In genomic region chr3:152166699-152167451, GRCm38 (mm10) we compare ENCODE assay signal across 8 mouse cellular contexts. TPM values are rescaled to one million over a fixed set of nuclear protein-coding genes. Genes with fewer than 3 reads are reported as not detected.
A peak's percentile ranks its signal among the peaks of the same experiment; 100 is the strongest.
DNase-seq lines count a peak whose midpoint lies in the region; ATAC-seq lines count a peak whose summit lies in the region.

No protein-coding gene starts in this region.

- ATAC-seq in heart, embryonic 16.5 days (replicated peaks; ENCODE audit: extremely low read depth, insufficient read depth, low FRiP score): no peak; the same call in 1 of the 2 replicates
- ATAC-seq in midbrain, embryonic 14.5 days (ENCODE audit: low FRiP score, low TSS enrichment): peak; percentile 40

- H3K27me3 ChIP-seq in heart, embryonic 10.5 days (ENCODE audit: insufficient read depth, poor library complexity, severe bottlenecking): 0 out of 2 replicates have a peak, but pooled peaks cover 6% of the 10 kb centered on the region
- H3K27me3 ChIP-seq in heart, embryonic 16.5 days (ENCODE audit: control insufficient read depth, insufficient read depth, low read length): no peaks in the 10 kb centered on the region
- peaks cover 3% of the 10 kb centered on the region; the same call in 1 of the 2 replicates for H3K27me3 ChIP-seq in midbrain, embryonic 14.5 days (ENCODE audit: control insufficient read depth, insufficient read depth, low read length)

- 12% methylated on average over 29 of the region's 29 CpGs for WGBS in heart, embryonic 10.5 days
- WGBS in heart, embryonic 16.5 days: 22% methylated on average over 29 of the region's 29 CpGs
- 6% methylated on average over 29 of the region's 29 CpGs for WGBS in midbrain, embryonic 14.5 days

- H3K4me2 ChIP-seq in heart, embryonic 16.5 days (ENCODE audit: low read depth, low read length): peak overlapping the region; percentile 99
- H3K4me2 ChIP-seq in midbrain, embryonic 14.5 days (ENCODE audit: low read length): peak overlapping the region; percentile 90

- peak overlapping the region; percentile 27; the same call in 1 of the 2 replicates for H3K9ac ChIP-seq in heart, embryonic 16.5 days (ENCODE audit: low read length)
- peak overlapping the region; percentile 21; the same call in 1 of the 2 replicates for H3K9ac ChIP-seq in midbrain, embryonic 14.5 days (replicated peaks; ENCODE audit: low read length)

- H3K4me1 ChIP-seq in heart, embryonic 10.5 days: peaks cover 41% of the 10 kb centered on the region
- H3K4me1 ChIP-seq in heart, embryonic 16.5 days (ENCODE audit: control insufficient read depth, insufficient read depth, low read length): peaks cover 21% of the 10 kb centered on the region
- peaks cover 4% of the 10 kb centered on the region; the same call in 1 of the 2 replicates for H3K4me1 ChIP-seq in midbrain, embryonic 14.5 days (ENCODE audit: control insufficient read depth, insufficient read depth, low read length)

- peak overlapping the region; percentile 74 for H3K27ac ChIP-seq in heart, embryonic 10.5 days
- no peak overlapping the region for H3K27ac ChIP-seq in heart, embryonic 16.5 days (ENCODE audit: low read length)
- peak overlapping the region; percentile 43; the same call in 1 of the 2 replicates for H3K27ac ChIP-seq in midbrain, embryonic 14.5 days (replicated peaks; ENCODE audit: low read depth, low read length)

- H3K4me3 ChIP-seq in heart, embryonic 10.5 days: peak overlapping the region; percentile 45
- peak overlapping the region; percentile 27 for H3K4me3 ChIP-seq in heart, embryonic 16.5 days (ENCODE audit: low read length)
- H3K4me3 ChIP-seq in midbrain, embryonic 14.5 days (replicated peaks; ENCODE audit: low read depth, low read length): peak overlapping the region; percentile 59

- H3K9me3 ChIP-seq in heart, embryonic 10.5 days: no peaks in the 10 kb centered on the region
- no peaks in the 10 kb centered on the region; the same call in 1 of the 2 replicates for H3K9me3 ChIP-seq in heart, embryonic 16.5 days (replicated peaks; ENCODE audit: control insufficient read depth, low read length)
- H3K9me3 ChIP-seq in midbrain, embryonic 14.5 days (ENCODE audit: control insufficient read depth, low read length): no peaks in the 10 kb centered on the region

- DNase-seq in heart, embryonic 10.5 days (ENCODE audit: low spot score): peak; percentile 70
- DNase-seq in heart, adult 9 months (ENCODE audit: low spot score in 2 of 2): no peak
- peak; percentile 22 for DNase-seq in cerebellum, adult 9-11 months
- DNase-seq in midbrain, embryonic 14.5 days: peak; percentile 81
- no peak for DNase-seq in urinary bladder, postnatal 36 days (ENCODE audit: low spot score in 2 of 2)
- no peak for DNase-seq in adrenal gland, postnatal 14 days
- DNase-seq in Muller cell, postnatal 12 days (ENCODE audit: inconsistent ontology term): no peak

- H3K36me3 ChIP-seq in heart, embryonic 10.5 days: no peaks in the 10 kb centered on the region
- H3K36me3 ChIP-seq in heart, embryonic 16.5 days (ENCODE audit: control insufficient read depth, insufficient read depth): no peaks in the 10 kb centered on the region
- H3K36me3 ChIP-seq in midbrain, embryonic 14.5 days (ENCODE audit: control insufficient read depth, insufficient read depth, low read length): no peaks in the 10 kb centered on the region

RNA-seq across cellular contexts. Expression of gene Gipc2, which starts 0.8 kb away (rescaled TPM):
- polyA plus RNA-seq in heart, embryonic 10.5 days (2016; fragmentation: Nextera tagmentation; extraction: Ambion mirVana): 4.2 and 10.8 TPM in 2 replicates
- polyA plus RNA-seq in heart, embryonic 16.5 days (2015; fragmentation: Nextera tagmentation; extraction: Ambion mirVana): 5.7 and 6.4 TPM in 2 replicates
- 9.3 and 11.5 TPM in 2 replicates for polyA plus RNA-seq in midbrain, embryonic 14.5 days (2014; fragmentation: Nextera tagmentation; extraction: Ambion mirVana)
- total RNA-seq in adrenal gland, postnatal 14 days (2021): 0.96 and 2.8 TPM in 2 replicates

RNA-seq across cellular contexts. Expression of gene Dnajb4, which starts 43.2 kb away (rescaled TPM):
- polyA plus RNA-seq in heart, embryonic 10.5 days (2016; fragmentation: Nextera tagmentation; extraction: Ambion mirVana): 30.5 and 32.1 TPM in 2 replicates
- polyA plus RNA-seq in heart, embryonic 16.5 days (2015; fragmentation: Nextera tagmentation; extraction: Ambion mirVana): 49.1 and 57.7 TPM in 2 replicates
- 39.5 and 41.3 TPM in 2 replicates for polyA plus RNA-seq in midbrain, embryonic 14.5 days (2014; fragmentation: Nextera tagmentation; extraction: Ambion mirVana)
- 38.6 and 45.2 TPM in 2 replicates for total RNA-seq in adrenal gland, postnatal 14 days (2021)

RNA-seq across cellular contexts. Expression of gene Fubp1, which starts 43.3 kb away (rescaled TPM):
- 179 and 249 TPM in 2 replicates for polyA plus RNA-seq in heart, embryonic 10.5 days (2016; fragmentation: Nextera tagmentation; extraction: Ambion mirVana)
- 116 and 124 TPM in 2 replicates for polyA plus RNA-seq in heart, embryonic 16.5 days (2015; fragmentation: Nextera tagmentation; extraction: Ambion mirVana)
- polyA plus RNA-seq in midbrain, embryonic 14.5 days (2014; fragmentation: Nextera tagmentation; extraction: Ambion mirVana): 219 and 279 TPM in 2 replicates
- 149 and 160 TPM in 2 replicates for total RNA-seq in adrenal gland, postnatal 14 days (2021)

Comparison
In these comparisons a context has a peak if more than half of its experiments do, and no peak if none do; other contexts are left out.
1. DNase-seq: peak in heart, embryonic 10.5 days (single experiment), cerebellum, adult 9-11 months (single experiment) and midbrain, embryonic 14.5 days (single experiment); none in heart, adult 9 months (0 of 2), urinary bladder, postnatal 36 days (0 of 2), adrenal gland, postnatal 14 days (single experiment) and Muller cell, postnatal 12 days (single experiment).
2. Peak in every context shown above with its lines, with median percentiles within 50 percentile points of each other: H3K4me3 ChIP-seq.